Mouse (Mus musculus) heart, embryonic 16.5 days (tissue): Measurements from ENCODE around the gene Olfr452. TPM values are rescaled to one million over a fixed set of nuclear protein-coding genes. Genes with fewer than 3 reads are reported as not detected.

Source experiments
- ATAC-seq: fragments of 200-750 bp; cut with Nextera tagmentation; replicated peaks from 2 replicates; pipeline ENCODE4 v1.8.0; 2017; ENCODE audit warnings: moderate number of reproducible peaks; ENCODE audit not compliant: insufficient read depth, low FRiP score; ENCODE audit errors: extremely low read depth
- H3K27ac ChIP-seq: fragments of 300-500 bp; sonication (generic); 2 replicates; pipeline ENCODE4 v1.5.1; 2014; ENCODE audit warnings: mild to moderate bottlenecking, low read length, control low read depth, moderate library complexity
- H3K27me3 ChIP-seq: fragments of 300-500 bp; sonication (generic); 2 replicates; pipeline ENCODE4 v1.6.1; 2014; ENCODE audit warnings: low read length, mixed read lengths; ENCODE audit not compliant: control insufficient read depth, insufficient read depth
- H3K36me3 ChIP-seq: fragments of 300-500 bp; sonication (generic); 2 replicates; pipeline ENCODE4 v1.6.1; 2014; ENCODE audit not compliant: control insufficient read depth, insufficient read depth
- H3K4me1 ChIP-seq: fragments of 300-500 bp; sonication (generic); 2 replicates; pipeline ENCODE4 v1.6.1; 2014; ENCODE audit warnings: low read length, mixed read lengths; ENCODE audit not compliant: control insufficient read depth, insufficient read depth
- H3K4me2 ChIP-seq: fragments of 300-500 bp; sonication (generic); 2 replicates; pipeline ENCODE4 v1.6.1; 2014; ENCODE audit warnings: low read depth, mild to moderate bottlenecking, control low read depth, low read length
- H3K4me3 ChIP-seq: fragments of 300-500 bp; sonication (generic); 2 replicates; pipeline ENCODE4 v1.5.1; 2014; ENCODE audit warnings: mild to moderate bottlenecking, control low read depth, low read length
- H3K9ac ChIP-seq: fragments of 300-500 bp; sonication (generic); 2 replicates; pipeline ENCODE4 v1.6.1; 2014; ENCODE audit warnings: low read length, control low read depth
- H3K9me3 ChIP-seq: fragments of 300-500 bp; sonication (generic); replicated peaks from 2 replicates; pipeline ENCODE4 v1.6.1; 2016; ENCODE audit warnings: low read length; ENCODE audit not compliant: control insufficient read depth
- WGBS: fragments of 180-500 bp; shearing (Covaris S2); extraction: QIAGEN DNeasy Blood & Tissue Kit; methylation state at CpG from one replicate; pipeline ENCODE4 v1.1.7; 2014; 5-methylcytosine and 5-hydroxymethylcytosine counted together
- polyA plus RNA-seq: library from polyadenylated mRNA; unstranded; fragments of >200 nt; fragmentation: Nextera tagmentation; extraction: Ambion mirVana; gene quantifications from 2 replicates; pipeline ENCODE4 v1.2.1, GENCODE M21; 2015

The Olfr452 gene
- polyA plus RNA-seq: not detected in 2 replicates

- Histone ChIP-seq H3K27ac (no peak within 1 kb of the TSS), H3K36me3 (no peaks in the 10 kb centered on the region), H3K4me3 (no peak within 1 kb of the TSS), H3K4me1 (no peaks in the 10 kb centered on the region), H3K9me3 (no peaks in the 10 kb centered on the region), H3K9ac (no peak within 1 kb of the TSS), H3K27me3 (no peaks in the 10 kb centered on the region), H3K4me2 (no peak within 1 kb of the TSS)
- no peak for ATAC-seq
Observed at GRCm38 (mm10) chr6:42784793-42785192, at the start of gene Olfr452. TSS of gene Olfr452 (plus strand) at chr6:42785093.

GRCm38 (mm10) chr6:42739071-42739470 is 45.8 kb upstream of the Olfr452 start, which contains the start of gene Olfr453:
TSS of gene Olfr453 (plus strand) at chr6:42739371.
- Histone ChIP-seq H3K27ac (no peak within 1 kb of the TSS), H3K36me3 (no peaks in the 10 kb centered on the region), H3K9me3 (no peaks in the 10 kb centered on the region), H3K9ac (no peak within 1 kb of the TSS), H3K4me2 (no peak within 1 kb of the TSS), H3K4me3 (no peak within 1 kb of the TSS), H3K4me1 (no peaks in the 10 kb centered on the region), H3K27me3 (no peaks in the 10 kb centered on the region)
- WGBS: 90% methylated on average over 1 of the region's 1 CpGs
- ATAC-seq: no peak

GRCm38 (mm10) chr6:42742303-42742702 is 42.6 kb upstream of the Olfr452 start:
- Histone ChIP-seq H3K4me2 (no peak overlapping the region), H3K36me3 (no peaks in the 10 kb centered on the region), H3K27ac (no peak overlapping the region), H3K4me3 (no peak overlapping the region), H3K4me1 (no peaks in the 10 kb centered on the region), H3K9ac (no peak overlapping the region), H3K27me3 (no peaks in the 10 kb centered on the region), H3K9me3 (no peaks in the 10 kb centered on the region)
- no peak for ATAC-seq
- WGBS: 57% methylated on average over 5 of the region's 5 CpGs

- H3K27ac ChIP-seq: no peak overlapping the region
- no peak for ATAC-seq
- H3K9me3 ChIP-seq: no peaks in the 10 kb centered on the region
Observed at GRCm38 (mm10) chr6:42747846-42748245, 37.0 kb upstream of the Olfr452 start.

GRCm38 (mm10) chr6:42756104-42756503 is 28.8 kb upstream of the Olfr452 start, which contains the start of gene Olfr38:
TSS of gene Olfr38 (plus strand) at chr6:42756404.
- Histone ChIP-seq H3K9ac (no peak within 1 kb of the TSS), H3K27ac (no peak within 1 kb of the TSS), H3K4me2 (no peak within 1 kb of the TSS), H3K4me3 (no peak within 1 kb of the TSS), H3K36me3 (no peaks in the 10 kb centered on the region), H3K4me1 (no peaks in the 10 kb centered on the region), H3K9me3 (no peaks in the 10 kb centered on the region), H3K27me3 (no peaks in the 10 kb centered on the region)
- WGBS: 74% methylated on average over 1 of the region's 1 CpGs
- ATAC-seq: no peak

More at GRCm38 (mm10) chr6:42747846-42748245, 37.0 kb upstream of the Olfr452 start:
- Histone ChIP-seq H3K4me1 (no peaks in the 10 kb centered on the region), H3K4me3 (no peak overlapping the region), H3K4me2 (no peak overlapping the region), H3K27me3 (no peaks in the 10 kb centered on the region), H3K36me3 (no peaks in the 10 kb centered on the region), H3K9ac (no peak overlapping the region)

- 83% methylated on average over 1 of the region's 1 CpGs for WGBS
- H3K27ac ChIP-seq: no peak overlapping the region
- no peaks in the 10 kb centered on the region for H3K4me1 ChIP-seq
- no peak overlapping the region for H3K9ac ChIP-seq
- no peaks in the 10 kb centered on the region for H3K27me3 ChIP-seq
- no peak overlapping the region for H3K4me2 ChIP-seq
- no peak for ATAC-seq
- no peaks in the 10 kb centered on the region for H3K36me3 ChIP-seq
- no peak overlapping the region for H3K4me3 ChIP-seq
- no peaks in the 10 kb centered on the region for H3K9me3 ChIP-seq
Observed at GRCm38 (mm10) chr6:42777066-42777465, 7.8 kb upstream of the Olfr452 start.

- no peaks in the 10 kb centered on the region for H3K27me3 ChIP-seq
- H3K4me3 ChIP-seq: no peak overlapping the region
- no peaks in the 10 kb centered on the region for H3K36me3 ChIP-seq
- no peak overlapping the region for H3K9ac ChIP-seq
- 41% methylated on average over 4 of the region's 4 CpGs for WGBS
- no peaks in the 10 kb centered on the region for H3K9me3 ChIP-seq
- no peak for ATAC-seq
- no peak overlapping the region for H3K27ac ChIP-seq
- no peaks in the 10 kb centered on the region for H3K4me1 ChIP-seq
- no peak overlapping the region for H3K4me2 ChIP-seq
Observed at GRCm38 (mm10) chr6:42790247-42790948, 5.5 kb downstream of the Olfr452 start.

- Histone ChIP-seq H3K4me1 (no peaks in the 10 kb centered on the region), H3K9ac (no peak overlapping the region), H3K27me3 (no peaks in the 10 kb centered on the region), H3K36me3 (no peaks in the 10 kb centered on the region), H3K4me3 (no peak overlapping the region), H3K9me3 (no peaks in the 10 kb centered on the region), H3K27ac (no peak overlapping the region), H3K4me2 (no peak overlapping the region)
- 74% methylated on average over 9 of the region's 9 CpGs for WGBS
- ATAC-seq: no peak
Observed at GRCm38 (mm10) chr6:42790949-42791556, 6.2 kb downstream of the Olfr452 start.

- 79% methylated on average over 3 of the region's 3 CpGs for WGBS
- no peak for ATAC-seq
- Histone ChIP-seq H3K27ac (no peak overlapping the region), H3K27me3 (no peaks in the 10 kb centered on the region), H3K36me3 (no peaks in the 10 kb centered on the region), H3K4me3 (no peak overlapping the region), H3K9me3 (no peaks in the 10 kb centered on the region), H3K4me2 (no peak overlapping the region), H3K9ac (no peak overlapping the region), H3K4me1 (no peaks in the 10 kb centered on the region)
Observed at GRCm38 (mm10) chr6:42794982-42795381, 10.1 kb downstream of the Olfr452 start.
